ENCODE assay signal across 9 mouse cellular contexts in genomic region chr1:168213595-168213994, GRCm38 (mm10).
DNase-seq lines count a peak whose midpoint lies in the region; ATAC-seq lines count a peak whose summit lies in the region.
"Had no signal": no experiment of that assay in that cellular context is flagged by ENCODE, and none has a peak within 500 bp of the region (broad histone marks: within the 10 kb centered on the region; RNA-seq: fewer than 3 reads in every experiment).

No protein-coding gene starts in this region.

- no peak overlapping the region for H3K9ac ChIP-seq in midbrain, embryonic 11.5 days (ENCODE audit: low read length)
- H3K9ac ChIP-seq in hindbrain, embryonic 13.5 days, result peak overlapping the region; percentile 46
- H3K9ac ChIP-seq: liver, embryonic 14.5 days had no signal

- H3K9me3 ChIP-seq in midbrain, embryonic 11.5 days (ENCODE audit: control insufficient read depth, low read length), result no peaks in the 10 kb centered on the region
- no peaks in the 10 kb centered on the region for H3K9me3 ChIP-seq in midbrain, embryonic 10.5 days (replicated peaks)
- H3K9me3 ChIP-seq in hindbrain, embryonic 13.5 days, result no peaks in the 10 kb centered on the region

- H3K36me3 ChIP-seq in midbrain, embryonic 11.5 days (ENCODE audit: control insufficient read depth, insufficient read depth, low read length), result peaks cover 6% of the 10 kb centered on the region
- H3K36me3 ChIP-seq in midbrain, embryonic 10.5 days, result peaks cover 14% of the 10 kb centered on the region
- H3K36me3 ChIP-seq in hindbrain, embryonic 13.5 days, result peaks cover 8% of the 10 kb centered on the region

- WGBS in midbrain, embryonic 11.5 days, result 12% methylated on average over 3 of the region's 3 CpGs
- WGBS in midbrain, embryonic 10.5 days, result 19% methylated on average over 3 of the region's 3 CpGs
- WGBS in hindbrain, embryonic 13.5 days, result 11% methylated on average over 3 of the region's 3 CpGs

- peak; percentile 50 for DNase-seq in gastrocnemius, adult 18-20 months (ENCODE audit: low spot score)
- no peak for DNase-seq in gastrocnemius, postnatal 10 days
- no peak for DNase-seq in midbrain, embryonic 11.5 days (ENCODE audit: low spot score, missing footprints)
- no peak for DNase-seq in midbrain, embryonic 10.5 days (ENCODE audit: low spot score)
- peak; percentile 62 for DNase-seq in skeletal muscle tissue, adult 2 months (ENCODE audit: low read depth, low spot score)
- no peak for DNase-seq in urinary bladder, postnatal 4 days (ENCODE audit: low spot score in 2 of 2)
- no peak for DNase-seq in layer of hippocampus, postnatal 25 days (ENCODE audit: extremely low spot score in 1 of 2, low spot score in 1 of 2)

- no peak overlapping the region for H3K4me2 ChIP-seq in midbrain, embryonic 11.5 days
- peak overlapping the region; percentile 33 for H3K4me2 ChIP-seq in hindbrain, embryonic 13.5 days

- no peak overlapping the region for H3K4me3 ChIP-seq in midbrain, embryonic 11.5 days (ENCODE audit: low read depth, low read length)
- no peak overlapping the region for H3K4me3 ChIP-seq in midbrain, embryonic 10.5 days
- no peak overlapping the region for H3K4me3 ChIP-seq in hindbrain, embryonic 13.5 days

- no peaks in the 10 kb centered on the region for H3K27me3 ChIP-seq in midbrain, embryonic 11.5 days (ENCODE audit: control insufficient read depth, insufficient read depth, low read length)
- no peaks in the 10 kb centered on the region; the same call in 1 of the 2 replicates for H3K27me3 ChIP-seq in midbrain, embryonic 10.5 days (ENCODE audit: low read depth, poor library complexity, severe bottlenecking)
- H3K27me3 ChIP-seq in hindbrain, embryonic 13.5 days, result no peaks in the 10 kb centered on the region

- H3K4me1 ChIP-seq in midbrain, embryonic 11.5 days (ENCODE audit: control insufficient read depth, insufficient read depth, low read length), result peaks cover 9% of the 10 kb centered on the region
- H3K4me1 ChIP-seq in midbrain, embryonic 10.5 days, result peaks cover 32% of the 10 kb centered on the region
- H3K4me1 ChIP-seq in hindbrain, embryonic 13.5 days (replicated peaks), result peaks cover 45% of the 10 kb centered on the region

- ATAC-seq in midbrain, embryonic 11.5 days (ENCODE audit: low FRiP score), result peak; percentile 41; the same call in 1 of the 2 replicates
- peak; percentile 30; the same call in 1 of the 2 replicates for ATAC-seq in hindbrain, embryonic 13.5 days (ENCODE audit: low FRiP score)

- no peak overlapping the region for H3K27ac ChIP-seq in midbrain, embryonic 11.5 days (ENCODE audit: low read depth, low read length)
- no peak overlapping the region; the same call in 1 of the 2 replicates for H3K27ac ChIP-seq in midbrain, embryonic 10.5 days (replicated peaks)
- peak overlapping the region; percentile 74; the same call in 1 of the 2 replicates for H3K27ac ChIP-seq in hindbrain, embryonic 13.5 days
- H3K27ac ChIP-seq: liver, embryonic 14.5 days had no signal

Comparison
In these comparisons a context has a peak if more than half of its experiments do, and no peak if none do; other contexts are left out.
1. DNase-seq: peak in gastrocnemius, adult 18-20 months (single experiment) and skeletal muscle tissue, adult 2 months (single experiment); none in gastrocnemius, postnatal 10 days (single experiment), midbrain, embryonic 11.5 days (single experiment), midbrain, embryonic 10.5 days (single experiment), urinary bladder, postnatal 4 days (0 of 2) and layer of hippocampus, postnatal 25 days (0 of 2).